Mouse (Mus musculus): ENCODE results near the gene Unc119b. TPM values are rescaled to one million over a fixed set of nuclear protein-coding genes. Genes with fewer than 3 reads are reported as not detected.
"Not testable (repeated sequence)": the region's sequence is repeated elsewhere in the genome, so short reads cannot be mapped to it uniquely, and the experiment has no call there.

Gene Unc119b
- polyA plus RNA-seq, 1 experiment, result 39.0 TPM

GRCm38 (mm10) chr5:115076144-115076901 is 58.5 kb downstream of the Unc119b start:
- H3ac ChIP-seq (ENCODE audit: control insufficient read depth, insufficient read length, low read depth), result no peak overlapping the region
- H3K79me3 ChIP-seq (ENCODE audit: low read depth), result peaks cover 11% of the 10 kb centered on the region
- peak; percentile 62 for TF ChIP-seq CTCF (IDR thresholded peaks at IDR 0.05; ENCODE audit: control insufficient read depth, insufficient read depth, insufficient read length)
- TF ChIP-seq MAX (IDR thresholded peaks at IDR 0.05), result no peak
- no peak overlapping the region for H3K4me3 ChIP-seq (ENCODE audit: insufficient read depth, poor library complexity, severe bottlenecking)
- peaks cover 54% of the 10 kb centered on the region for H3K79me2 ChIP-seq (ENCODE audit: control insufficient read depth, insufficient read depth)
- H3K27me3 ChIP-seq (ENCODE audit: control insufficient read depth, insufficient read depth, insufficient read length), result no peaks in the 10 kb centered on the region
- H3K36me3 ChIP-seq (ENCODE audit: control insufficient read depth, insufficient read depth), result peaks cover 8% of the 10 kb centered on the region

DNA sequence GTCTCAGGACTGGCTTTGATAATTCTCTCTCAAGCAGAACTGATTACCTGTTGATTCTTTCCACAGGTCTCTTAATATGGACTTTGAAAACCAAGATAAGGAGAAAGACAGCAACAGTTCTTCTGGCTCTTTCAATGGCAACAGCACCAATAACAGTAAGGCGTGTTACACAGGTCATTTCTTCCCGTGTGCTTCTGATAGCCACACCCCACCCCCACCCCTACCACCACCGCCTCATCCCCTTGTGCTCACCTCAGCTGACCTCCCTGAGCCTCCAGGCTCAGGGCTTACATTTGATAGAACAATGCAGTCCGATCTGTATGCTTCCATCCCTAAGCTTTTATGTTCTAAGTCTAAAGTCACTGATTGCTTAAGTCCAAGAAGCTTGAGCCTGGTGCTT is 60.0 kb downstream of the Unc119b start:
- Histone ChIP-seq H3K79me3 (ENCODE audit: low read depth) (peaks cover 21% of the 10 kb centered on the region), H3K27me3 (ENCODE audit: control insufficient read depth, insufficient read depth, insufficient read length) (no peaks in the 10 kb centered on the region), H3K4me3 (ENCODE audit: insufficient read depth, poor library complexity, severe bottlenecking) (no peak overlapping the region), H3K36me3 (ENCODE audit: control insufficient read depth, insufficient read depth) (peaks cover 8% of the 10 kb centered on the region), H3K79me2 (ENCODE audit: control insufficient read depth, insufficient read depth) (peaks cover 68% of the 10 kb centered on the region), H3ac (ENCODE audit: control insufficient read depth, insufficient read length, low read depth) (no peak overlapping the region)
- no peak for TF ChIP-seq MAX (IDR thresholded peaks at IDR 0.05)
- TF ChIP-seq MYOD1 (IDR thresholded peaks at IDR 0.05; ENCODE audit: control insufficient read depth, insufficient read length, low read depth), result no peak
- no peak for TF ChIP-seq FOSL1 (IDR thresholded peaks at IDR 0.05; ENCODE audit: insufficient read depth, low read length, poor library complexity, severe bottlenecking)
- TF ChIP-seq CEBPB (IDR thresholded peaks at IDR 0.05; ENCODE audit: low read depth), result no peak
- no peak for TF ChIP-seq CTCF (IDR thresholded peaks at IDR 0.05; ENCODE audit: control insufficient read depth, insufficient read depth, insufficient read length)
- TF ChIP-seq MYOG (IDR thresholded peaks at IDR 0.05; ENCODE audit: control insufficient read depth, extremely low read depth, insufficient read length), result no peak
- no peak for TF ChIP-seq USF1 (IDR thresholded peaks at IDR 0.05; ENCODE audit: low read depth)

DNA sequence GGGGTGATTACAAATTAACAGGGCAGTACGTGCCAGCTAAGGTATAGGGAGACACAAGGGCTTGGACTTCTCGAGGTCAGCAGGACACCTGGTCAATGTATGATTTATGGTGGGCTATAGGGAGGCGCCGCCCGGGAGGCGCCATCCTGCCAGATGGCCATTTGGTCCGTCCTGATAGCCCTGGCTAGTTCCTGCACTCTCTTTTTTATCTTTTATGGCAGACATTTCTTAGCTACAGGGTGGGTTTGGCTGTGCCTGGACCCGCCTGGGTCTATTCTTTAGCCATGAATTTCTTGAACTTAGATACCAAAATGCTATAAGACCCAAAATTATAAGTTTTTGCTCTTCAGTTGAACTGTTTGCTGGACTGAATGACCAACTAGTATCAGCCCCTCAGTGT is 61.5 kb downstream of the Unc119b start:
- Histone ChIP-seq H3K79me2 (ENCODE audit: control insufficient read depth, insufficient read depth) (peaks cover 65% of the 10 kb centered on the region), H3K79me3 (ENCODE audit: low read depth) (peaks cover 24% of the 10 kb centered on the region)
- not testable (repeated sequence) for H3K27me3 ChIP-seq (ENCODE audit: control insufficient read depth, insufficient read depth, insufficient read length); H3ac ChIP-seq (ENCODE audit: control insufficient read depth, insufficient read length, low read depth); H3K4me3 ChIP-seq (ENCODE audit: insufficient read depth, poor library complexity, severe bottlenecking); H3K36me3 ChIP-seq (ENCODE audit: control insufficient read depth, insufficient read depth)

Other genes with a start within 250 kb of the Unc119b start
- gene Oasl2, start 238.0 kb downstream of the Unc119b start, polyA plus RNA-seq (2012; fragmentation: generic; extraction: Trizol), result 0.40 TPM
- 0.07 TPM for gene Oasl1, start 211.7 kb downstream of the Unc119b start, polyA plus RNA-seq (2012; fragmentation: generic; extraction: Trizol)
- 20.6 TPM for gene 2210016L21Rik, start 192.8 kb downstream of the Unc119b start, polyA plus RNA-seq (2012; fragmentation: generic; extraction: Trizol)
- gene Hnf1a, start 163.9 kb downstream of the Unc119b start, polyA plus RNA-seq (2012; fragmentation: generic; extraction: Trizol), result 0.04 TPM
- gene Sppl3, start 123.8 kb downstream of the Unc119b start, polyA plus RNA-seq (2012; fragmentation: generic; extraction: Trizol), result 24.5 TPM
- 6.5 TPM for gene Gm10401, start 36.7 kb downstream of the Unc119b start, polyA plus RNA-seq (2012; fragmentation: generic; extraction: Trizol)
- gene Acads, start 15.6 kb downstream of the Unc119b start, polyA plus RNA-seq (2012; fragmentation: generic; extraction: Trizol), result 56.9 TPM
- 120 TPM for gene Mlec, start 23.2 kb upstream of the Unc119b start, polyA plus RNA-seq (2012; fragmentation: generic; extraction: Trizol)
- gene Cabp1, start 59.4 kb upstream of the Unc119b start, polyA plus RNA-seq (2012; fragmentation: generic; extraction: Trizol), result 0.12 TPM
- 141 TPM for gene Pop5, start 100.9 kb upstream of the Unc119b start, polyA plus RNA-seq (2012; fragmentation: generic; extraction: Trizol)
- gene Rnf10, start 137.9 kb upstream of the Unc119b start, polyA plus RNA-seq (2012; fragmentation: generic; extraction: Trizol), result 194 TPM
- 27.6 TPM for gene Coq5, start 144.7 kb upstream of the Unc119b start, polyA plus RNA-seq (2012; fragmentation: generic; extraction: Trizol)
- gene Dynll1, start 166.0 kb upstream of the Unc119b start, polyA plus RNA-seq (2012; fragmentation: generic; extraction: Trizol), result 690 TPM
- 113 TPM for gene Srsf9, start 192.2 kb upstream of the Unc119b start, polyA plus RNA-seq (2012; fragmentation: generic; extraction: Trizol)
- 9.3 TPM for gene Gatc, start 206.2 kb upstream of the Unc119b start, polyA plus RNA-seq (2012; fragmentation: generic; extraction: Trizol)
- gene Triap1, start 206.2 kb upstream of the Unc119b start, polyA plus RNA-seq (2012; fragmentation: generic; extraction: Trizol), result 36.8 TPM
- 1,861 TPM for gene Cox6a1, start 214.0 kb upstream of the Unc119b start, polyA plus RNA-seq (2012; fragmentation: generic; extraction: Trizol)